Mouse (Mus musculus) lung, postnatal 0 days (tissue): ENCODE measurements around the gene Gmfg. TPM values are rescaled to one million over a fixed set of nuclear protein-coding genes. Genes with fewer than 3 reads are reported as not detected.
A peak's percentile ranks its signal among the peaks of the same experiment; 100 is the strongest.

ENCODE experiments used
- ATAC-seq: fragments of 200-750 bp; cut with Nextera tagmentation; 2 replicates; pipeline ENCODE4 v1.8.0; 2017; ENCODE audit warnings: moderate library complexity
- DNase-seq: peaks from one replicate; pipeline ENCODE4 v3.0.0-alpha.2; 2016; ENCODE audit warnings: low spot score
- H3K27ac ChIP-seq: fragments of 300-500 bp; sonication (generic); 2 replicates; pipeline ENCODE4 v1.5.1; 2014; ENCODE audit warnings: antibody characterized with exemption, mild to moderate bottlenecking, low read length, mixed read lengths
- H3K27me3 ChIP-seq: fragments of 300-500 bp; sonication (generic); replicated peaks from 2 replicates; pipeline ENCODE4 v1.6.1; 2014; ENCODE audit warnings: low read length, mixed read lengths; ENCODE audit not compliant: insufficient read depth
- H3K36me3 ChIP-seq: fragments of 300-500 bp; sonication (generic); 2 replicates; pipeline ENCODE4 v1.6.1; 2014; ENCODE audit warnings: low read length, mixed read lengths; ENCODE audit not compliant: insufficient read depth
- H3K4me1 ChIP-seq: fragments of 300-500 bp; sonication (generic); 2 replicates; pipeline ENCODE4 v1.6.1; 2014; ENCODE audit warnings: antibody characterized with exemption, low read depth, low read length, mixed read lengths; ENCODE audit not compliant: insufficient read depth
- H3K4me2 ChIP-seq: fragments of 300-500 bp; sonication (generic); replicated peaks from 2 replicates; pipeline ENCODE4 v1.6.1; 2014; ENCODE audit warnings: low read depth, mild to moderate bottlenecking, low read length, moderate library complexity, mixed read lengths
- H3K4me3 ChIP-seq: fragments of 300-500 bp; sonication (generic); 2 replicates; pipeline ENCODE4 v1.5.1; 2014; ENCODE audit warnings: low read depth, low read length
- H3K9ac ChIP-seq: fragments of 300-500 bp; sonication (generic); replicated peaks from 2 replicates; pipeline ENCODE4 v1.6.1; 2014; ENCODE audit warnings: low read depth, mild to moderate bottlenecking
- H3K9me3 ChIP-seq: fragments of 300-500 bp; sonication (generic); 2 replicates; pipeline ENCODE4 v1.6.1; 2016; ENCODE audit warnings: low read length, mixed read lengths
- CTCF ChIP-seq: IDR thresholded peaks from 2 replicates; pipeline ENCODE4 v1.5.1; 2016; ENCODE audit warnings: antibody characterized with exemption, mild to moderate bottlenecking
- EP300 ChIP-seq: IDR thresholded peaks from 2 replicates; pipeline ENCODE4 v1.6.1; 2016; ENCODE audit warnings: antibody characterized with exemption, mild to moderate bottlenecking, control low read depth
- WGBS: fragments of 180-500 bp; shearing (Covaris S2); extraction: QIAGEN DNeasy Blood & Tissue Kit; methylation state at CpG from one replicate; pipeline ENCODE4 v1.1.7; 2014; 5-methylcytosine and 5-hydroxymethylcytosine counted together
- polyA plus RNA-seq: library from polyadenylated mRNA; unstranded; fragments of >200 nt; fragmentation: Nextera tagmentation; extraction: Ambion mirVana; gene quantifications from 2 replicates; pipeline ENCODE4 v1.2.1, GENCODE M21; 2015

Gene Gmfg
- polyA plus RNA-seq, 1 experiment from 2014 or later = 81.0 TPM

DNA sequence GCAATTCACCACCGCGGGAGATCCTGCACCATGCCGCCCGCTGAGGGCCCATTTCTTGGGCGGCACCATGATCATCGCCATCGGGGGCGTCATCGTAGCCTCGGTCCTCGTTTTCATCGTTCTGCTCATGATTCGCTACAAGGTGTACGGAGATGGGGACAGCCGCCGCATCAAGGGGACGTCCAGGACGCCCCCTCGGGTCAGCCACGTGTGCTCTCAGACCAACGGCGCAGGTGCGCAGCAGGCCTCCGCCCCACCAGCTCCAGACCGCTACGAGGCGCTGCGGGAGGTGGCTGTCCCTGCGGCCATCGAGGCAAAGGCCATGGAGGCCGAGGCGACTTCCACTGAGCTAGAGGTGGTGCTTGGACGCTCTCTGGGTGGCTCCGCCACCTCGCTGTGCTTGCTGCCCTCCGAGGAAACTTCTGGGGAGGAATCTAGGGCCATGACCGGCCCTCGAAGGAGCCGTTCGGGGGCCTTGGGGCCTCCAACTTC is 29.5 kb downstream of the Gmfg start:
- 0 out of 2 replicates have a peak, but pooled peaks cover 2% of the 10 kb centered on the region for H3K4me1 ChIP-seq
- TF ChIP-seq EP300 (no peak), CTCF (no peak; the same call in 1 of the 2 replicates)

GRCm38 (mm10) chr7:28467213-28467751 is 30.0 kb downstream of the Gmfg start:
- Histone ChIP-seq H3K27ac (no peak overlapping the region), H3K27me3 (no peaks in the 10 kb centered on the region), H3K4me1 (0 out of 2 replicates have a peak, but pooled peaks cover 2% of the 10 kb centered on the region), H3K36me3 (no peaks in the 10 kb centered on the region), H3K4me3 (peak overlapping the region; percentile 50), H3K9ac (peak overlapping the region; percentile 34), H3K4me2 (peak overlapping the region; percentile 93), H3K9me3 (no peaks in the 10 kb centered on the region)
- ATAC-seq (peak; percentile 89), DNase-seq (peak; percentile 79)
- no peak for TF ChIP-seq EP300
- TF ChIP-seq CTCF = peak; percentile 48
- 4% methylated on average over 45 of the region's 63 CpGs for WGBS

More for the DNA sequence above, 29.5 kb downstream of the Gmfg start:
- Histone ChIP-seq H3K27ac (no peak overlapping the region), H3K9me3 (no peaks in the 10 kb centered on the region), H3K9ac (peak overlapping the region; percentile 34), H3K27me3 (no peaks in the 10 kb centered on the region), H3K4me2 (peak overlapping the region; percentile 93), H3K36me3 (no peaks in the 10 kb centered on the region), H3K4me3 (peak overlapping the region; percentile 50)
- ATAC-seq = peak; percentile 28
- 29% methylated on average over 39 of the region's 40 CpGs for WGBS
- peak; percentile 19 for DNase-seq

DNA sequence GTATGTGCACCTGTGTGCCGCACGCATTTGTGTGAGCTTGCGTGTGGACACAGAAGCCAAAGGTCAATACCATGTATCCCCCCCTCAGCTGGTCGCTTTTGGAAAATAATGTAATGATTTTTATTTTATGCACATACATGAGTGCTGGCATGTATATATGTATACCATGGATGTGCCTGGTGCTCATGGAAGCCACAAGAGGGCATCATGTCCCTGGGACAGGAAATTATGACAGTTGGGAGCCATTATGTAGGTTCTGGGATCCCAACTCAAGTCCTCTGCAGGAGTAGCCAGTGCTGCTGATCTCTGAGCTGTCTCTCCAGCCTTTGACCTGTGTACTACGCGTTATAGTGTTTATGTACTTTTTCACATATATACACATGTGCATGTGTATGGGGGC is 38.9 kb downstream of the Gmfg start:
- H3K4me2 ChIP-seq = no peak overlapping the region
- no peak overlapping the region for H3K9ac ChIP-seq
- H3K9me3 ChIP-seq = no peaks in the 10 kb centered on the region
- H3K27me3 ChIP-seq = no peaks in the 10 kb centered on the region
- no peak for DNase-seq
- no peak for ATAC-seq
- H3K4me1 ChIP-seq = no peaks in the 10 kb centered on the region
- 82% methylated on average over 6 of the region's 6 CpGs for WGBS
- H3K4me3 ChIP-seq = no peak overlapping the region
- H3K36me3 ChIP-seq = no peaks in the 10 kb centered on the region
- TF ChIP-seq EP300 (no peak), CTCF (peak; percentile 33; the same call in 1 of the 2 replicates)
- no peak overlapping the region for H3K27ac ChIP-seq

DNA sequence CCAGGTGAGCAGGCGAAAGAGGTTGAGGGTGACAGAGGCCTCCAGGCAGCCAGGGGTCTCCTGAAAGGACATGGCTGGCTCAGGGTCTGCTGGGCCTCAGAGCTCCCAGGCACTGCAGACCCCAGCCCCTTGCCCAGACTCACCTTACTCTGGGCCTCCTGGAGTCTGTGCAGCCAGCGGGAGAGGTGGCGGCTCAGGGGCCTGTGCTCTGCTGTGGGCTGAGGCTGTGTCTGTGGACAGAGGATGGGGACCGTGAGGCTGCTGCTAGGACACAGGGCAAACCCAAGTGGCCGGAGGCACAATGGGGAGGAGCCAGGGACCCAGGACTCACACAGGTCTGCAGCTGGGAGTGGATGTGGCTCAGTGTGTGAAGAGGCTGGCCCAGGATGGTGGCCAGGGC is 40.1 kb downstream of the Gmfg start:
- H3K4me1 ChIP-seq = no peaks in the 10 kb centered on the region
- H3K9ac ChIP-seq = no peak overlapping the region
- no peaks in the 10 kb centered on the region for H3K27me3 ChIP-seq
- DNase-seq = no peak
- no peak for ATAC-seq
- no peaks in the 10 kb centered on the region for H3K36me3 ChIP-seq
- 77% methylated on average over 5 of the region's 5 CpGs for WGBS
- H3K4me2 ChIP-seq = no peak overlapping the region
- no peaks in the 10 kb centered on the region for H3K9me3 ChIP-seq
- no peak overlapping the region for H3K27ac ChIP-seq
- H3K4me3 ChIP-seq = no peak overlapping the region
- TF ChIP-seq CTCF = no peak
- no peak for TF ChIP-seq EP300

DNA sequence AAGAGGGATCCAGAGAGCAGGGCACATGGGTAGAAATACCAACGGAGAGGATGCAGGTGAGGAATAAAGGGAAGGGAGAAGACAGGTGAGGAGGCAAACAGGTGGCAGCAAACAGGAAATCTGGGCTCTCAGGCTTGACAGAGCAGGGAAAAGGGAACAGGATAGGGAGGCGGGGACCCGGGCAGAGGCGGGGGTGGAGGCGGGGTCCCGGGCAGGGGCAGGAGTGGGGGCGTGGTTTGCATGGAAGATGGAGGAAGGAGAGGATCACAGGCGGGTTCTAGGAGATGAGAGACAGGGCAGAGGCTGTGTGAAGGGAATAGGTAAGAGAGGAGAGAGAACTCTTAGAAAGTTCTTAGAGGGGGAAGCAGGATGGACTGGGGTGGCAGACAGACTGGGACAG is 41.6 kb downstream of the Gmfg start:
- ATAC-seq = 0 out of 2 replicates have a peak, but pooled peaks have one; percentile 44
- H3K27me3 ChIP-seq = no peaks in the 10 kb centered on the region
- H3K9ac ChIP-seq = no peak overlapping the region
- TF ChIP-seq CTCF (no peak), EP300 (no peak)
- WGBS = 8% methylated on average over 8 of the region's 8 CpGs
- H3K9me3 ChIP-seq = no peaks in the 10 kb centered on the region
- no peaks in the 10 kb centered on the region for H3K4me1 ChIP-seq
- H3K4me3 ChIP-seq = no peak overlapping the region
- no peak overlapping the region for H3K27ac ChIP-seq
- DNase-seq = peak; percentile 30
- no peaks in the 10 kb centered on the region for H3K36me3 ChIP-seq
- H3K4me2 ChIP-seq = no peak overlapping the region

GRCm38 (mm10) chr7:28482854-28483253 is 45.6 kb downstream of the Gmfg start:
- H3K36me3 ChIP-seq = no peaks in the 10 kb centered on the region
- H3K4me1 ChIP-seq = no peaks in the 10 kb centered on the region
- no peak overlapping the region for H3K9ac ChIP-seq
- DNase-seq (no peak), ATAC-seq (no peak)
- H3K9me3 ChIP-seq = no peaks in the 10 kb centered on the region
- H3K4me2 ChIP-seq = no peak overlapping the region
- no peak overlapping the region for H3K4me3 ChIP-seq
- TF ChIP-seq CTCF (no peak), EP300 (no peak)
- no peaks in the 10 kb centered on the region for H3K27me3 ChIP-seq
- 79% methylated on average over 11 of the region's 11 CpGs for WGBS
- H3K27ac ChIP-seq = no peak overlapping the region
